38 mouse cellular contexts compared by ENCODE assay signal in genomic region chr11:32883062-32883852, GRCm38 (mm10). TPM values are rescaled to one million over a fixed set of nuclear protein-coding genes. Genes with fewer than 3 reads are reported as not detected.
DNase-seq lines count a peak whose midpoint lies in the region; ATAC-seq and TF ChIP-seq lines count a peak whose summit lies in the region.
"Had no signal": no experiment of that assay in that cellular context is flagged by ENCODE, and none has a peak within 500 bp of the region (broad histone marks: within the 10 kb centered on the region; RNA-seq: fewer than 3 reads in every experiment).

No protein-coding gene starts in this region.

- 38% methylated on average over 9 of the region's 10 CpGs for WGBS in embryonic facial prominence, embryonic 10.5 days
- 10% methylated on average over 7 of the region's 10 CpGs for WGBS in limb, embryonic 14.5 days
- WGBS in midbrain, embryonic 10.5 days: 73% methylated on average over 9 of the region's 10 CpGs

- H3K36me3 ChIP-seq in embryonic facial prominence, embryonic 10.5 days (replicated peaks): no peaks in the 10 kb centered on the region
- H3K36me3 ChIP-seq in limb, embryonic 14.5 days (ENCODE audit: control insufficient read depth, insufficient read depth, low read length): no peaks in the 10 kb centered on the region
- H3K36me3 ChIP-seq in midbrain, embryonic 10.5 days: no peaks in the 10 kb centered on the region
- H3K36me3 ChIP-seq: heart, embryonic 15.5 days; intestine, embryonic 15.5 days; liver, embryonic 13.5 days; neural tube, embryonic 12.5 days had no signal

- H3K4me1 ChIP-seq in embryonic facial prominence, embryonic 10.5 days: peaks cover 10% of the 10 kb centered on the region
- peaks cover 3% of the 10 kb centered on the region for H3K4me1 ChIP-seq in limb, embryonic 14.5 days (ENCODE audit: control insufficient read depth, insufficient read depth, low read length)
- no peaks in the 10 kb centered on the region for H3K4me1 ChIP-seq in midbrain, embryonic 10.5 days
- H3K4me1 ChIP-seq: heart, embryonic 15.5 days; intestine, embryonic 15.5 days; liver, embryonic 13.5 days; neural tube, embryonic 12.5 days had no signal

- H3K9me3 ChIP-seq in embryonic facial prominence, embryonic 10.5 days: no peaks in the 10 kb centered on the region
- no peaks in the 10 kb centered on the region for H3K9me3 ChIP-seq in limb, embryonic 14.5 days (ENCODE audit: control insufficient read depth, low read length)
- H3K9me3 ChIP-seq in midbrain, embryonic 10.5 days (replicated peaks): no peaks in the 10 kb centered on the region; the same call in 1 of the 2 replicates
- H3K9me3 ChIP-seq: heart, embryonic 15.5 days; intestine, embryonic 15.5 days; liver, embryonic 13.5 days; neural tube, embryonic 12.5 days had no signal

- H3K4me3 ChIP-seq in embryonic facial prominence, embryonic 10.5 days: no peak overlapping the region
- no peak overlapping the region for H3K4me3 ChIP-seq in limb, embryonic 14.5 days (replicated peaks; ENCODE audit: low read length)
- no peak overlapping the region for H3K4me3 ChIP-seq in midbrain, embryonic 10.5 days
- H3K4me3 ChIP-seq: erythroblast, embryonic 14.5 days; heart, embryonic 15.5 days; intestine, embryonic 15.5 days; liver, embryonic 13.5 days; neural tube, embryonic 12.5 days had no signal

- H3K27me3 ChIP-seq in embryonic facial prominence, embryonic 10.5 days (replicated peaks; ENCODE audit: low read depth, poor library complexity, severe bottlenecking): no peaks in the 10 kb centered on the region
- H3K27me3 ChIP-seq in limb, embryonic 14.5 days (ENCODE audit: control insufficient read depth, insufficient read depth, low read length): no peaks in the 10 kb centered on the region
- no peaks in the 10 kb centered on the region for H3K27me3 ChIP-seq in midbrain, embryonic 10.5 days (ENCODE audit: low read depth, poor library complexity, severe bottlenecking)
- H3K27me3 ChIP-seq: intestine, embryonic 15.5 days; liver, embryonic 13.5 days; neural tube, embryonic 12.5 days had no signal

- peak; percentile 60 for DNase-seq in embryo, embryonic 10.5 days (ENCODE audit: low spot score)
- peak; percentile 41 for DNase-seq in embryonic facial prominence, embryonic 10.5 days (ENCODE audit: low spot score)
- peak; percentile 62 for DNase-seq in hindlimb bud, embryonic 11.5 days (ENCODE audit: extremely low spot score, low read depth, low spot score)
- DNase-seq in limb, embryonic 14.5 days (ENCODE audit: low spot score): peak; percentile 73
- no peak for DNase-seq in midbrain, embryonic 10.5 days (ENCODE audit: low spot score)
- DNase-seq in layer of hippocampus, postnatal 36 days: no peak
- DNase-seq in urinary bladder, adult 2 months (ENCODE audit: low spot score): no peak
- DNase-seq: adrenal gland, postnatal 14 days; cerebellum, adult 11 months; cerebellum, postnatal 10 days; gastrocnemius, postnatal 10 days; kidney, adult 8-10 months; kidney, postnatal 4 days; left cerebral cortex, postnatal 4 days; liver, embryonic 13.5 days; lung, adult 18-20 months; right cerebral cortex, postnatal 4 days; thymus, adult 2 months; thymus, postnatal 36 days had no signal

- no peak for TF ChIP-seq POLR2A in limb, embryonic 14.5 days (IDR thresholded peaks at IDR 0.05; ENCODE audit: borderline replicate concordance, extremely low read depth, insufficient read depth, insufficient read length)

- H3K9ac ChIP-seq in limb, embryonic 14.5 days (ENCODE audit: low read depth, low read length, severe bottlenecking): no peak overlapping the region
- H3K9ac ChIP-seq: heart, embryonic 15.5 days; intestine, embryonic 15.5 days; liver, embryonic 13.5 days; neural tube, embryonic 12.5 days had no signal

- H3K27ac ChIP-seq in embryonic facial prominence, embryonic 10.5 days (replicated peaks): 0 out of 2 replicates have a peak overlapping the region, but pooled peaks have one; percentile 20
- peak overlapping the region; percentile 43; the same call in 1 of the 2 replicates for H3K27ac ChIP-seq in limb, embryonic 14.5 days (replicated peaks; ENCODE audit: low read depth, low read length)
- H3K27ac ChIP-seq in midbrain, embryonic 10.5 days (replicated peaks): no peak overlapping the region
- H3K27ac ChIP-seq: heart, embryonic 15.5 days; intestine, embryonic 15.5 days; kidney, postnatal 0 days; liver, embryonic 13.5 days; macrophage; neural tube, embryonic 12.5 days had no signal

- H3K4me2 ChIP-seq in limb, embryonic 14.5 days (replicated peaks; ENCODE audit: low read depth, low read length, severe bottlenecking): no peak overlapping the region
- H3K4me2 ChIP-seq: heart, embryonic 15.5 days; intestine, embryonic 15.5 days; liver, embryonic 13.5 days; neural tube, embryonic 12.5 days had no signal

- peak; percentile 82 for ATAC-seq in limb, embryonic 14.5 days (ENCODE audit: low FRiP score, low read depth)
- ATAC-seq: CD4-positive, CD25-positive, alpha-beta regulatory T cell, adult 4 months; forebrain, embryonic 16.5 days; hindbrain, embryonic 16.5 days; intestine, embryonic 15.5 days; lung, postnatal 0 days; midbrain, embryonic 16.5 days had no signal

RNA-seq across cellular contexts. Expression of gene Smim23, which starts 58.9 kb away (rescaled TPM):
- not detected in 2 replicates for polyA plus RNA-seq in embryonic facial prominence, embryonic 10.5 days (2016; fragmentation: Nextera tagmentation; extraction: Ambion mirVana)
- polyA plus RNA-seq in limb, embryonic 14.5 days (2012; rRNA removed): not detected in 2 replicates
- not detected in 2 replicates for polyA plus RNA-seq in limb, embryonic 14.5 days (2014; fragmentation: Nextera tagmentation; extraction: Ambion mirVana)
- not detected in 2 replicates for polyA plus RNA-seq in midbrain, embryonic 10.5 days (2016; fragmentation: Nextera tagmentation; extraction: Ambion mirVana)
- total RNA-seq in layer of hippocampus, postnatal 36 days (2021): not detected
- not detected in 2 replicates for polyA plus RNA-seq in urinary bladder, adult 2 months (2012; rRNA removed)
- total RNA-seq: adrenal gland, postnatal 14 days; gastrocnemius, postnatal 10 days; heart, postnatal 25 days; layer of hippocampus, adult 8-10 months; layer of hippocampus, postnatal 25 days; left cerebral cortex, postnatal 4 days; megakaryocyte-erythroid progenitor cell, adult 5-6 weeks had no signal
- polyA plus RNA-seq: CD4-positive, CD25-positive, alpha-beta regulatory T cell, adult 4 months; cortical plate, adult 2 months; erythroblast, embryonic 14.5 days; forebrain, embryonic 11.5 days; forebrain, embryonic 16.5 days; heart, embryonic 15.5 days; hindbrain, embryonic 11.5 days; hindbrain, embryonic 16.5 days; intestine, embryonic 15.5 days; kidney, postnatal 0 days; liver, embryonic 13.5 days; lung, postnatal 0 days; macrophage; midbrain, embryonic 16.5 days; neural tube, embryonic 12.5 days; spleen, adult 2 months; thymus, adult 2 months had no signal

Comparison
In these comparisons a context has a peak if more than half of its experiments do, and no peak if none do; other contexts are left out.
1. DNase-seq: peak in embryo, embryonic 10.5 days (single experiment), embryonic facial prominence, embryonic 10.5 days (single experiment), hindlimb bud, embryonic 11.5 days (single experiment) and limb, embryonic 14.5 days (single experiment); none in midbrain, embryonic 10.5 days (single experiment), layer of hippocampus, postnatal 36 days (0 of 2) and urinary bladder, adult 2 months (single experiment).